Comparison of ENCODE assay signal across 21 mouse cellular contexts in genomic region chr4:95649980-95650379, GRCm38 (mm10).
"Had no signal": no experiment of that assay in that cellular context is flagged by ENCODE, and none has a peak within 500 bp of the region (broad histone marks: within the 10 kb centered on the region; RNA-seq: fewer than 3 reads in every experiment).

No protein-coding gene starts in this region.

- H3K36me3 ChIP-seq: midbrain, embryonic 12.5 days; midbrain, embryonic 15.5 days; neural tube, embryonic 13.5 days; stomach, embryonic 15.5 days had no signal

- H3K4me2 ChIP-seq: liver, embryonic 11.5 days; lung, embryonic 14.5 days; midbrain, embryonic 12.5 days; midbrain, embryonic 15.5 days; neural tube, embryonic 13.5 days; stomach, embryonic 15.5 days had no signal

- ATAC-seq: intestine, postnatal 0 days; liver, postnatal 0 days; lung, postnatal 0 days; midbrain, embryonic 15.5 days had no signal

- H3K27ac ChIP-seq: kidney, postnatal 0 days; liver, embryonic 14.5 days; macrophage; midbrain, embryonic 12.5 days; midbrain, embryonic 15.5 days; neural tube, embryonic 13.5 days; stomach, embryonic 15.5 days had no signal

- H3K9ac ChIP-seq: liver, embryonic 14.5 days; liver, postnatal 0 days; lung, embryonic 14.5 days; midbrain, embryonic 12.5 days; midbrain, embryonic 15.5 days; neural tube, embryonic 13.5 days; stomach, embryonic 15.5 days had no signal

- H3K9me3 ChIP-seq: midbrain, embryonic 12.5 days; midbrain, embryonic 15.5 days; neural tube, embryonic 13.5 days; stomach, embryonic 15.5 days had no signal

- H3K27me3 ChIP-seq: midbrain, embryonic 12.5 days; midbrain, embryonic 15.5 days; neural tube, embryonic 13.5 days; stomach, embryonic 15.5 days had no signal

- H3K4me3 ChIP-seq: midbrain, embryonic 12.5 days; midbrain, embryonic 15.5 days; neural tube, embryonic 13.5 days; stomach, embryonic 15.5 days had no signal

- DNase-seq: kidney, adult 8-10 months; layer of hippocampus, adult 9-11 months; left cerebral cortex, postnatal 4 days; liver, postnatal 0 days; lung, embryonic 14.5 days; retina, postnatal 1 day; right cerebral cortex, postnatal 25 days; spleen, adult 18-20 months; thymus, adult 2 months; thymus, postnatal 14 days; thymus, postnatal 4 days had no signal

- H3K4me1 ChIP-seq: stomach, embryonic 15.5 days had no signal
